Mouse (Mus musculus) CD4-positive helper T cell, adult 2 months (primary cell): ENCODE results near the gene Elf4.
"Not testable (repeated sequence)": the region's sequence is repeated elsewhere in the genome, so short reads cannot be mapped to it uniquely, and the experiment has no call there.

Source experiments
- DNase-seq: peaks from one replicate; pipeline ENCODE4 v3.0.0-alpha.2; 2012; ENCODE audit warnings: low read depth, missing footprints, low spot score

The Elf4 gene

GRCm38 (mm10) chrX:48439036-48439435 is 23.9 kb downstream of the Elf4 start:
- DNase-seq, result peak; percentile 69

- DNase-seq, result not testable (repeated sequence)
Observed at GRCm38 (mm10) chrX:48436082-48436481, 26.9 kb downstream of the Elf4 start.

- peak; percentile 30 for DNase-seq
Observed at GRCm38 (mm10) chrX:48435477-48435900, 27.4 kb downstream of the Elf4 start.

GRCm38 (mm10) chrX:48434251-48434650 is 28.7 kb downstream of the Elf4 start:
- DNase-seq, result no peak

- DNase-seq, result peak; percentile 83
Observed at GRCm38 (mm10) chrX:48433527-48433899, 29.4 kb downstream of the Elf4 start.

- peak; percentile 54 for DNase-seq
Observed at GRCm38 (mm10) chrX:48432599-48433526, 30.1 kb downstream of the Elf4 start.

- peak; percentile 82 for DNase-seq
Observed at GRCm38 (mm10) chrX:48429538-48429937, 33.4 kb downstream of the Elf4 start.

GRCm38 (mm10) chrX:48429100-48429499 is 33.8 kb downstream of the Elf4 start:
- peak; percentile 43 for DNase-seq

- DNase-seq, result peak; percentile 41
Observed at GRCm38 (mm10) chrX:48428642-48429041, 34.3 kb downstream of the Elf4 start.

- DNase-seq, result no peak
Observed at GRCm38 (mm10) chrX:48428241-48428640, 34.7 kb downstream of the Elf4 start.

GRCm38 (mm10) chrX:48425280-48425679 is 37.7 kb downstream of the Elf4 start:
- DNase-seq, result peak; percentile 67

- DNase-seq, result peak; percentile 88
Observed at GRCm38 (mm10) chrX:48424583-48424982, 38.3 kb downstream of the Elf4 start.

- DNase-seq, result no peak
Observed at GRCm38 (mm10) chrX:48423671-48424070, 39.3 kb downstream of the Elf4 start.

- peak; percentile 75 for DNase-seq
Observed at GRCm38 (mm10) chrX:48422986-48423385, 39.9 kb downstream of the Elf4 start.

GRCm38 (mm10) chrX:48418417-48418816 is 44.5 kb downstream of the Elf4 start:
- no peak for DNase-seq

GRCm38 (mm10) chrX:48414291-48414690 is 48.6 kb downstream of the Elf4 start:
- no peak for DNase-seq

GRCm38 (mm10) chrX:48412629-48413028 is 50.3 kb downstream of the Elf4 start:
- no peak for DNase-seq

GRCm38 (mm10) chrX:48410388-48410776 is 52.5 kb downstream of the Elf4 start:
- DNase-seq, result no peak

GRCm38 (mm10) chrX:48409611-48410387 is 53.1 kb downstream of the Elf4 start:
- DNase-seq, result peak; percentile 84

- DNase-seq, result no peak
Observed at GRCm38 (mm10) chrX:48405141-48405540, 57.8 kb downstream of the Elf4 start.

- DNase-seq, result no peak
Observed at GRCm38 (mm10) chrX:48399994-48400393, 62.9 kb downstream of the Elf4 start.

GRCm38 (mm10) chrX:48389380-48389779 is 73.6 kb downstream of the Elf4 start:
- no peak for DNase-seq
